Mouse (Mus musculus) E14TG2a.4 (cell line): ENCODE data around the gene Cdkn2d.

Experiments
- CTCF ChIP-seq: conservative IDR thresholded peaks from 2 replicates; pipeline ENCODE4 v1.5.1; 2014; ENCODE audit warnings: low read length
- NANOG ChIP-seq: IDR thresholded peaks from 2 replicates; pipeline ENCODE4 v1.6.1; 2014; ENCODE audit warnings: borderline replicate concordance, low read length, mixed read lengths
- POU5F1 ChIP-seq: IDR thresholded peaks from 2 replicates; pipeline ENCODE4 v1.6.1; 2014; ENCODE audit warnings: low read length, borderline replicate concordance

DNA sequence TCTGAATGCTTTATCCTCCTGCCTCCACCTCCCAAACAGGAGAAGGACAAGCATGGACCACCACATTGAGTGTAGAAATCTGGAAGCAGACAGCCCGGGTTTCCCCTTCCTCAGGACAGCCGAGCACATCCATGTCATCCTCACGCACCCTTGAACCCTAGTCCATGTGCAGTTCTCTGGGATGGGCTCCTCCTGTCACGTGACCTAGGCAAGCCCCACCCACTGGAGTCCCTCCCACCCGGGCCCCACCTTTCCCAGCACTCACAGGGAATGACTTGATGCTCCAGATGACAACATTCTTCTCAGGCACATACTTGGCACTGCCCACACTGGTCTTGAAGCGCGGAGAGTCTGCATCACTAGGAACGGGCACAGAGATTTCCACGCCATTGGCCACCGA is 7.8 kb upstream of the Cdkn2d start:
- TF ChIP-seq CTCF, result no peak
- TF ChIP-seq NANOG, result no peak
- TF ChIP-seq POU5F1, result no peak
